Mouse (Mus musculus) layer of hippocampus, adult 11-12 months (tissue): ENCODE data around the gene Fam222b.
"Not testable (repeated sequence)": the region's sequence is repeated elsewhere in the genome, so short reads cannot be mapped to it uniquely, and the experiment has no call there.

Experiments used
- DNase-seq: peaks from one replicate; pipeline ENCODE4 v3.0.0; 2022; ENCODE audit warnings: low spot score

The Fam222b gene

DNA sequence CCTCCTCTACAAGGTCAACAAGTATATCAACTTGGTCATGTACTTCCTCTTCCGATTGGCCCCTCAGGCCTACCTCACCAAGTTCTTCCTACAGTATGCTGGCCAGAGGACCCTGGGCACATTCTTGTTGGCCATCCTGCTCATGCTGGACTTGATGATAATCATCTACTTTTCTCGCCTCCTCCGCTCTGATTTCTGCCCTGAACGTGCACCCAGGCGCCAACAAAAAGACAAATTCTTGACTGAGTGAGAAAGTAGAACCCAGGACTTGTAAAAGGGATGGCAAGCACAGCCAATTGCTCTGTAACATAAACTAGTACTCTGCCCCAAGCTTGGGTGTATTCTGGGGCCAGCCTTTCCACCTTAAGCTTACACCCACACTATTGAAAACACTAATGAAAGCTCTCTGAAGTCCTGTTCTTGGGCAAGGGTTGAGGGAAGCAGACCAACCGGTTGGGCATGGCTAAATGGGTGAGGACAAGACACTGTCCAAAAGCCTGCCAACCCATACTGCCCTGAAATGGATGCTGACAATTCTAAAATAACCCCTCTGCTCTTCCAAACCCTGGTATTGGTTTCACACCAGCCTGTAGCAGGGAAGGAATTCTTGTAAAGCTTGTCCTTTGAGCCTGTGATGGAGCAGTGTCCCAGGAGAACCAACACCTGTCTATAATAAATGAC, 85.8 kb downstream of the Fam222b start:
- DNase-seq = no peak

- DNase-seq = no peak
Measured at GRCm38 (mm10) chr11:78181830-78182357, 87.4 kb downstream of the Fam222b start.

GRCm38 (mm10) chr11:78182450-78182849, 88.0 kb downstream of the Fam222b start:
- DNase-seq = no peak

GRCm38 (mm10) chr11:78182961-78183844, 88.7 kb downstream of the Fam222b start, which contains the start of gene Rpl23a:
Gene Rpl23a (minus strand): TSS chr11:78183584.
- peak; percentile 87 for DNase-seq

DNA sequence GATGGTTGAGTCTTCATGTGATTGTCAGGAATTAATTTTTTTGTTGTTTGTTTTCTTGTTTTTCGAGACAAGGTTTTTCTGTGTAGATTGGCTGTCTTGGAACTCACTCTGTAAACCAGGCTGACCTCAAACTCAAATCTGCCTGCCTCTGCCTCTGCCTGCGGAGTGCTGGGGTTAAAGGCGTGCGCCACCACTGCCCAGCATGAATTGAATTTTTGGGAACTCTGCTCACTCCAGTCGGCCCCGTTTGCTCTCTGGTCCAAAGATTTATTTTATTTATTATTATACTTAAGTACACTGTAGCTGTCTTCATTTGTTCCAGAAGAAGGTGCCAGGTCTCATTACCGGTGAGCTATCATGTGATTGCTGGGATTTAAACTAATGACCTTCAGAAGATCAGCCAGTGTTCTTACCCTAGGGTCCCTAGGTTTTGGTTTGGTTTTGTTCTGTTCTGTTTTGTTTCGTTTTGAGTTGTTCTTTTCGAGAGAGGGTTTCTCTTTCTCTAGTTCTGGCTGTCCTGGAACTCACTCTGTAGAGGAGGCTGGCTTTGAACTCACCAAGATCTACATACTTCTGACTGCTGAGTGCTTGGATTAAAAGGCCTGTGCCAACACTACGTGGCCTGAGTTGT, 89.5 kb downstream of the Fam222b start:
- DNase-seq = no peak

DNA sequence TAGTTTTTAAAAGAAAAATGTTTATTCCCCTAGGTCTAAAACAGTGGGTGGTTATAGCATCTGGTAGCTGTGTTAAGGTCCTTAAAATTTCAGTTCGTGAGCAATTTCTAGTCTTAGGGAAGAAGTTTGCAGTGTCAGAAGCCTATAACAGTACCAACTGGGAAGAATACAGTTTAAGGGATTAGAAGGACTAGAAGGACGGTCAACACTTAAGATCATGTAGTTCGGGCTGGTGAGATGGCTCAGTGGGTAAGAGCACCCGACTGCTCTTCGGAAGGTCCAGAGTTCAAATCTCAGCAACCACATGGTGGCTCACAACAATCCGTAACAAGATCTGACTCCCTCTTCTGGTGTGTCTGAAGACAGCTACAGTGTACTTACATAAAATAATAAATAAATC, 90.2 kb downstream of the Fam222b start:
- not testable (repeated sequence) for DNase-seq

DNA sequence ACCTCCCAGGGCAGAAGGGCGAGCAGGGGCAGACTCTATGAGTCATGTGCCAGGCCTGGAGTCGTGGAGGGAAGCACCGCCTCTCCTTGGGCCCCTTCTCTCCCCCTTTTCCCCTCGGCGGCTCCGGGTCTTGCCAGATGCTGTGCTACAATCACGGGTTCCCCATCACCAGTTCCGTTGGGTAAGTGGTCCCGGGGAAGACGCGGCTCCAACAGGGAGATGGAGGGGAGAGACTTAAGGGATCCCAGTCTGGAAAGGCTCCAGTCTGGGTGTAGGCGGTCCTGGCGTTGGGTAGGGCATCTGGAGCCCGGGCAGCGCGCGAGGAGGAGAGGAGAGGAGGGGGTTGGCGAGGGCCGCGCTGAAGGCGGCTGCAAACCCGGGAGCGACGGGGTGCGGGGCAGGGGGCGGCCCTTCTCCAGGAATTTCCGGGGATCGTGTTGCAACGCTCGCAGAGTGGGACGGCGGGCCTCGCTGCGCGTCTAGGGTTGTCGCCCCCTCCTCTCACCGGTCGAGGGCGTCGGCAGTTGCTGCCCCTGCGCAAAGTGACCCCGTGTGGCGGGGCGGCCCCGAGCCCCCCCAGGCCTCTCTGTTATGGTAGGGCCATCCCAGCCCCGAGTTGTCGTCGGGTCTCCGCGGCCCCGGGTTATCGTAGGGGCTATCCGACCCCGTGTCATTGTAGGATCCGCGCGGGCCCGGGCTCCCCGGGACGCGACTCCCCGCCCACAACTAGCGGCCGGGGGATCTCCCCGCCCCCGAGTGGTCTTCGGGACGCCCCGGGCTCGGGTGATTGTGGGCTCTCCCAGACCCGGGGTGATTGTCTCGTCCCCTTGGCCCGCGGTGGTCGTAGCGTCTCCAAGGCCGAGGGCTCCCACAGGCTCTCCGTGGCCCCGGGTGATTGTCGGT, 94.1 kb downstream of the Fam222b start, which contains the start of gene Rab34:
TSS of gene Rab34 (plus strand) at position 100 of the 903 bp plus-strand sequence.
- peak; percentile 71 for DNase-seq

- DNase-seq = peak; percentile 68
Measured at GRCm38 (mm10) chr11:78189234-78190040, 95.0 kb downstream of the Fam222b start.

GRCm38 (mm10) chr11:78190041-78190440, 95.6 kb downstream of the Fam222b start:
- DNase-seq = no peak

DNA sequence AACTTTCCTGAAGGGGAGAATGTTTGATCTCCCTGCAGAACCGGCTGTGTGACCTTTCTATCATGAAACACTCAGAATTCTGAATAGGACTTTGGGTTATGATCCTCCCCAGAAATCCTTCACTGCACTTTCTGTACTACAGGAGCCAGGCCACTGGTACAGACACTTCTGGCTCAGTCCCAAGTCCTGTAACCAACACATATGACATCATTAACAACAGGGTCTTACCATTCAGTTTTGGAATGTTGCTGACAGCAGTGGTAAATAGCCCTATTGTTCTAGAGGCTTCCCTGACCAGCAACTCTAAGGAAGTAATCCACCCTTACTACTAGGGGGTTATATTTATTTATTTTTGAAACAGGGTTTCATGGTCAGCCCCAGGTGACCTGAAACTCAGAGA, 98.7 kb downstream of the Fam222b start, which contains the start of gene Proca1:
TSS of gene Proca1 (plus strand) at position 280 of the 400 bp plus-strand sequence.
- no peak for DNase-seq

DNA sequence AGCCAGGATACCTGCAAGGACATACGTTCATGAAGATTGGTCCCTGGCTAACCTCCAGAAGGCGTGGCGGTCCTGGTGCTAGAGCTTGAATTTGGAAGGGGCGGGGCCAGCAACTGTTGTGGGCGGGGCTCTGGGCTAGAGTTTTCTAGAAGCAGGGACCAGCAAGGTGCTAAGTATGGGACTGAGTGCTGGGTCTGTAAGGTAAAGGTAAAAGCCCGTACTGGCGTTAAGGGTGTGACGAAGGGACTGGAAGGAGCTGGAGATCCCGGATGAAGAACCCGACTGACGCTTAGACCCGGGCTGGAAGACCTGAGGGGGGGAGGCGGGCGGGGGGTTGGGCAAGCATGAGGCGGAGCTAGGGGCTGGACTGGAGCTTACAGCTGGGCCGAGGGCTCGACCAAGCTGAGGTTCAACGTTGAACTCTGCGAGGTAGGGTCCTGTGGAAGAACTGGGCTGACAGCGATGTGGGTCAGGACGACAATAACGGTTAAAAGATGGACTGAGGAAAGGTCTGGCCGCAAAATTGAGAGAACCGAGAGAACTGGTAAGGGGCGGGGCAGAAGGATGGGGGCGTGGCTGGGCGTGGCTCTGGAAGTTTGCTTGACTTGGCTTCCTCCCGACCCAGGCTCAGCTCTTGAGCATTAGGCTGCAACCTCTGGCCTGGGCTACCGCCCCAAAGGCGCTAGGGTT, 100.1 kb downstream of the Fam222b start:
- no peak for DNase-seq

DNA sequence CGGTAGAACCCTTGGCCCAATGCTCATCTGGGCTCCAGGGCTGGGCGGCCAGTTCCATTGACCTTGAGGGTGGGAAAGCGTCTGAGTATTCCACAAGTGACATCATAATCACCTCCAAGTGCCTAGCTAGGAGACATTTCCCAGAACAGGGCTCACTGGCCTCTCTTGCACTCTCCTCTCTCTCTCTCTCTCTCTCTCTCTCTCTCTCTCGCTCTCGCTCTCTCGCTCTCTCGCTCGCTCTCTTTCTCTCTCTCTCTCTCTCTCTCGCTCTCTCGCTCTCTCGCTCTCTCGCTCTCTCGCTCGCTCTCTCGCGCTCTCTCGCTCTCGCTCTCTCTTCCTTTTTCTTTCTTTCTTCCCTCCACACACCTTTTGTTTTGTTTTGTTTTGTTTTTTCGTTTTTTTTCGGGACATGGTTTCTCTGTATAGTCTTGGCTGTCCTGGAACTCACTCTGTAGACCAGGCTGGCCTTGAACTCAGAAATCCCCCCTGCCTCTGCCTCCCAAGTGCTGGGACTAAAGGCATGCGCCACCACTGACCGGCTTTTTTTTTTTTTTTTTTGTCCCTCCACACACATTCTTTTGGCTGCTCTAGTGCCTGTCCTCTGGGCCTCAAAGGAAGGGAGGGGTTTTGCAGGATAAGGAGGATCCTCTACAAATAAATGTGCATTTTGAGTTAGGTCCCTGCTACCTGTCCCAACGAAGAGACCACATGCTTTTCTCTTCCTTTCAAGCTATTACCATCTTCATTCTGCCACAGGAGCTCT, 100.8 kb downstream of the Fam222b start:
- DNase-seq = no peak

DNA sequence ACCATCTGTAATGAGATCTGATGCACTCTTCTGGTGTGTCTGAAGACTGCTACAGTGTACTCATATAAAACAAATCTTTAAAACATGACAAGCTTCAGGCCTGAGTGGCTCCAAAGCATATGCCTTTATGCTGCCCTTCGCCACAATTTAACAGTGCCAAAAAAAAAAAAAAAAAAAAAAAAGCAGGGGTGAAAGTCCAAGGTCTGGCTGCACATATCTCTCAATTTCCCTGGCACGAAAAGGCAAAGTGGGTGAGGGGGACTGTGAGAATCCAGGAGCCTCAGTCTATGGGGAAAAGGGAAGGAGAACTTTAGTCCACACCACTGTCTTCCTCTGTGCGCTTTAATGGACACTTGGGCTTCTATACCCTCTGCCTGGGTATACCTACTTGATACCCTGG, 107.9 kb downstream of the Fam222b start:
- no peak for DNase-seq

GRCm38 (mm10) chr11:78204287-78204686, 109.8 kb downstream of the Fam222b start:
- no peak for DNase-seq

- no peak for DNase-seq
Measured at GRCm38 (mm10) chr11:78205361-78206206, 111.1 kb downstream of the Fam222b start.
